Mouse (Mus musculus) cerebellum, adult 9-11 months (tissue): ENCODE measurements at regions not wholly inside any gene's neighbourhood (a gene's known extent, or its start where the extent isn't known, plus 50 kb on each side); places are given as distances from the start of the nearest gene placed in this dataset.

Experiments used
- DNase-seq: peaks from one replicate; pipeline ENCODE4 v3.0.0; 2022

DNA sequence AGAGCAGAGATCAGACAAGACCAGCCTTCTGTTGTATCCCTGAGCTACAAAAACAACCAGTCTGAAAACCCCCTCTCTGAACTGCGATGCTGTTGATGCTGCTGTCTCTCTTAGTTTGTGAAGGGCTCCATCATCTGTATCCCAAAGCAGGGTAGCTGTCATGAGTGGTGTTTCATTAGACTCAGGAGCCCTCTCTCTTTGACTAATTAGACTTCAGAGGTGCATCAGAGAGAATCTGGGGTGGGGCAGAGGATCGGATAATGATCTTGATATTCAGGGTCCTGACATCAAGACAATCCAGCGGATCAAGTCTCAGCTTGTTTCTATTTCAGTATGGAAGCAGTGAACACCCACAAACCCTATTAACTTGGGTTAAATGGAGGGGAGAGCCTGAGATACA is 70.6 kb upstream of the Slc24a4 start:
- no peak for DNase-seq

DNA sequence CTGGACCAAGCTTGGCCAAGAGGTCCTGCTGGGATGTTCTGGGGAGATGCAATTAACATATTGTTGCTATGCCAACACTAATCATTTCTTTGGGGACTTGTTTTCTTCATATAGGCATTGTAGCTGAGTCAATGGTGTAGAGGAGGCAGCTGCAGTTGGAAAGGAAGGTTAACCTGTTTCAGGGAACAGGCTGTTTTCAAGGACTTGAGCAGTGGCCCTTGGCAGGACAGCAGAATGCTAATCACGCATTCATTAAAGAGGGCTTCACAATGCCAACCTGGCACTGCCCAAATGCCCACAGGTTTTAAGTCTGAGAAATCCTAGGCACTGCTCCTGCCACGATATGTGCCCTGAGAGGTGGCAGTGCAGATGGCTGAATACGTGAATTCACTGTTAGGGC is 70.1 kb upstream of the Slc24a4 start:
- peak; percentile 42 for DNase-seq

DNA sequence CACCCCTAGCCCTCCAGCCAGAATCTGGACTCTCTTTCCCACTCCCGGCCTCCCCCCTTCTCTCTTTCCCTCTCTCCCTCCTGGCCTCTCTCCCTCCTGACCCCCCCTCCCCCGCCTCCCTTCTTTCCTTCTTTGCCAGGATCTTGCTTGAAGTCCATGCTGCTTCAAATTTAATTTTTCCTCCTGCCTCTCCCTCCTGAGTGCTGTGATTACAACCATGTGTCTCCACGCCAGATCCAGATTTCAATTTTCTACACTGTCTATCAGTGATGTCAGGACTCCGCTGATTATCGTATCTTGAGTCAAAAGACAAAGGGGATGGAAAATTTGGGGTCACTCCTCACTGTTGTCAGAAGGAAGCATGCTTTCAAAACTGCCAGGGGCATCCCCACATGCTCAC is 67.4 kb upstream of the Slc24a4 start:
- no peak for DNase-seq

DNA sequence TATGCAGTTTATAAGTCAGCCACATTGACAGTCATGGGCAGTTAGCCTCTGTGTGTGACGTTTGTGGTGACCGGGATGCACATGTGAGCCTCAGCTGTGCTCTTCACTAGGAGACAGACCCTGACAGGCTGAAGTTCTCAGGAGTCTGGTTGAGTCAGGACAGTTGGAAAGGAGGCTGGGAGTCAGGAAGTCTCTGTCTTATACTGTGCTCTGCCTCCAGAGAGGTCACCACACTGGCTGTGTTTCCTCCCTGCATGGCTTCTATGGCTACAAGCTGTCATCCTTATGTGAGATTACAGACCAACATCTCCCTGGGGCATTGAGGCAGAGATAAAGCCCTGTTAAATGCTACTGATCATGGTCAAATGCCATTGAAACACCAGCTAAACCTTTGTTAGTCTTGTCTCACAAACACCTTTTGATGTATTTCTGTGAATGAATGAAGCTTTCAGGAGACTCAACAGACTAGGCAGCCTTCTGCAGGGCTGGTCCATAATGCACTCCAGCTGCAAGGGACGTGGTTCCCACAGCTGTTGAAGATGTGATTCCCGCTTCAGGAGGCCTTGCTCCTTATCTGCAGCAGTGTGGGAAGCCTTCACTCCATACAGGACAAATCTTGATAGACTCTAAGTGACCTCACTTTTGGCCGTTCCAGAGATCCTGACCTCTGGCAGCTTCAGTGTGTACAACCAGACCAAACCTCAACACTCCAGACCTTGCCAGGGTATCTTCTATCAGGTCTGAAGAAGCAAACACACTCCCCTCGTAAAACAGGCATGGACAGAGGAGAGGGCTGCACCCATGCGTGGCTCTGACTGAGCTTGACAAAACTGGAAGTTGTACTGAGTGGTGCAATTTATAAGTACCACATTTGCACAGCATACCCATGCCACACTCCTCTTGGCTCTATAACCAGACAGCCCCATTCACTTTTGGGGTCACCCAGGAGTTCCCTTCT is 66.6 kb upstream of the Slc24a4 start:
- no peak for DNase-seq

DNA sequence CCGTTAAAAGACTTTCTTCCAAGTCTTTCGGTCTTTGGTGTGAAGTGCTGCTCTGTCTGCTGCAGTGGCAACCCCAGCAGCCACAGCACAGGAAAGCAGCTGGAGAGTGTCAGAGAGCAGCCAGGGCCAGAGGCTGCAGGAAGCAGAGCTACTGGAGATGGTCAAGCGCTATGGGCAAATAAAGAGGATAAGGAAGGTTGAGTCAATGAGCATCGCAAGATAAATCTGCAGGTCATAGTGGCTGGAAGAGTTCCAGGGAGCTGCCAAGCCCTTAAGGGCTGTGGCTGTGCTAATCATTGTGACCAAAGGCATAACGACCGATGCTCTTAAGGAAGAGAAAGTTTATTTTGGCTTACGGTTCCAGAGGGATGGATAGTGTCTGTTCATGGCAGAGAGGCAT is 65.9 kb upstream of the Slc24a4 start:
- DNase-seq, result no peak

DNA sequence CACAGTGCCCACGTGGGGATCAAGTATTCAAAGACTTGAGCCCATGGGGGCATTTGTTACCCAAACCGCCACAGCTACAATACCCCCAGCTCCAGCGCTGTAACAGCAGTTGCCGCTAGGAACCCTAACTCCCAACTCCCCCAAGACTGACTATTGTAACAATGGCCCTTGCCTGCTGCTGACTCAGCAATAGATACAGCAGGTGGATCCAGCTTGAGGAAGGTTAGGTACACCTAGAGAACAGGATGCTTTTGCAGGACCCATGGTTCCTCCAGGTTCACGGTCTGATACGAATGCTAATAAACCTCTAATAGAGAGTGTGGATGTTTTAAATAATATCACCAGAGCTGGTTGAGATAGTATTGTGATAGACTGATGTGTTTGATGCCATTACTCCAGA is 65.3 kb upstream of the Slc24a4 start:
- no peak for DNase-seq

DNA sequence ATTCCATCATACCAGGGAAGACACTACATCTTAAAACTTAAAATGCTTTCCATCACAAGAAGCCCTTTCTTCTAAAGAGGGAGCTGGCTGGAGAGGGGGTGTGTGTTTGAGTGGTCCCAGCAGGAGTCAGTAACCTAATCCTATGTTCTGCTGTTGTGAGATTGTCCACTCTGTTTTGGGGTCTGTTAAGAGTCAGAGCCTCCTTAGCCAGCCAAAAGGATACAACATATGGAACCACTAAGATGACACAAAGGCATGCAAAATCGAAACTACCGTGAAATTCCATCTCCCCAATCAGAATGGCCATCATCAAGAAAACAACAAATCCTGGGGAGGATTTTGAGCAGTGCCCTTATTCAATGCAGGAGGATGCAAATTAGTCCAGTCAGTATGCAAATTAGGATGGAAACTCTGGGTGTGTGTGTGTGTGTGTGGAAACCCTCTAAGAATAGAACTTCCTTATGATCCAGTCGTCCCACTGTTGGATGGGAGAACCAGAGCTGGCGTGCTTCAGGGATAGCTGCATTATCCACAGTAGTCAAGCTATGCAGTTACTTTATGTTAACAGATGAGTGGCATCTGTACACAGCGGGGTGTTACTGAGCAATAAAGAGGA is 63.7 kb upstream of the Slc24a4 start:
- no peak for DNase-seq

DNA sequence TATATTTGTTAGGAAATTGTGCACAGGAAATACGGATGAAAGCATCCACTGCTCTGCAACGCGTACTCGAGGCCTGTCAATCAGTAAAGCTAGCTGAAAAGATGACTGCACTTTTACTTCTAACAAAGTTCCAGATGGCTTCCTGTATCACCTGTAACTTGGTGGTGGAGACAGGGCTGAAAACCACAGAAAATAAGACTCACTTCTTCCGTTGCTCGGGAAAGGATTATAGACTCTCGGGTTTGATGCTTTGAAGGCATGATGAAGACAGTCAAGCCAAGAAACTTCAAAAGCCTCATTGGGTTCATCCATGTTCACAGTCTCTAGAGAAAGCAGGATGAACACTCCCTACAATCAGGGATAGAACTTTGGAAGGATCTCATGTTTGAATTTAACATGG is 60.8 kb upstream of the Slc24a4 start:
- no peak for DNase-seq

DNA sequence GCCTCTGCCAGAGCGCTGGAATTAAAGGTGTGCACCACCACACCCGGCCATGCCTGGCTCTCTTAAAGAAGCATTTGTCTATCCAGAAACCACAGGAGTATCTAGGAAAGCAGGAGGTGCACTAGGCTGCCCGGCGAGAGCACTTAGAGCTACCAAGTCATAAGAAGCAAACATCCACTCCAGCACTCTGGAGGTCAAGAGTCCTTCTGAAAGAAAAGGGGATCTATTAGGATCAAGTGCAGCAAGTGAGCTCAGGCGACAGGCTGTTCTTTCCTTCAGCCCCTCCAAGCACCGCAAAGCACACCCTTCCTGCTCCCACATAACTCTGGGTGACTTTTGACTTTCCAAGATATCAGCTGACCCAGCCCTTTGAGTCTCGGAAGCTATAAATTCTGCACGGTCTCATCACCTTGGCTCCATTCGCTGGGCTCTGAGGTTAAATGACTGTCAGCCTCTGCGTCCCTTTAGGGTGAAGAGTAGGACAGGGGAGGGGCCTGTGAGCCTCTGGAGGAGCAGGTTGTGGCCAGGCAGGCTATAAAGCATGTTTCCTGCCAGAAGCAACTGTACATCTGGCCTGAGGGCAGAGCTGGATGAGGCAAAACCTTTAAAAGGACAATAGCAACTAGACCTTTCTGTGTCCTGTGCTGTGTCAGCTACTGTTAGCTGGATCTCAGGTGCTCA is 58.9 kb upstream of the Slc24a4 start:
- DNase-seq, result no peak

DNA sequence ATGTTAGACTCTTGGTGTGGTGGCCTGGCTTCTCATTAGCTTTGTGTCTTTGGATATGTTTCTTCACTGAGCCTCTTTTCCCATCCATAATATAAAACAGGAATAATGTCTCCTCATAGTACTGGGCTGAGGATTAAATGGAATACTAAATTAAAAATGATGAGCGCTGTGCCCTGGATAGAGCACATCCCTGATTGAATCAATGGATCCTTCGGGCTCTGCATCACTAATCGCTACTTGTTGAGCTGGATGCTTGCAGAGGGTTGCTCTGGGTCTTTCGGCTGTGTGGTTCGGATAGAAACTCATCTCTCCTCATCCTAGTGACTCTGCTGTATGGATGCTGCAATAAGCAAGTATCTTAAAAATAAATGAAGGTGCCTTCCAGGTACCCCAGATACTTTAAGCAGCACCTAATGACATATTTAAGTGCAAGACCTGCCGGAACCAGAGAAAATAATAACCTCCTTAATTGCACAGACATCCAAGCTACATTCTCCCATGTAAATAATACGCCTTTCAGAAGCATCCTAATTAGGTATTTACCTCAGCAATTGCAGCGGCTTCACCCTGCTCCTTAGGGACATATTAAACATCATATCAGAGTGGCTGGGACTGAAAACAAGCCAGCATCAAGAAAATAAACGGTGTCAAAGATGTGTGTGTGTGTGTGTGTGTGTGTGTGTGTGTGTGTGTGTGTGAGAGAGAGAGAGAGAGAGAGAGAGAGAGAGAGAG is 56.5 kb upstream of the Slc24a4 start:
- no peak for DNase-seq

DNA sequence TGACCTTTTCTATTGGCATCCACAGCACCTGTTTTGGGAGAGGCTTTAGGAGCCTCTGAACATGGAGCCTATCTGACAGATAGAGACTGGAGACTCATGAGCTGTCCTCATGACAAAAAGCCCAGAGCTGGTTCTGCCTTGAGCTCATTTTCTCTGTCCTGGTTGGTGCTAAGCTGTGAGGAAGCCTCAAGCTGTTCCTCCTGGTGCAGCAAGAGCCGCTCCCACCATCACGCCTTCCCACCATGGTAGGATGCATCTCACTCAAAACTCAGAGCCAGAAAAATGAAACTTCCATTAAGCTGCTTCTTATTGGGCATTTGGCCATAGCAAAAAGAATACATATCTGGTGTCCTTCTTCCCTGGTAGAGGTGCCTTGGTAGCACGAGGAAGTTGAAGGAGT is 55.0 kb upstream of the Slc24a4 start:
- no peak for DNase-seq

DNA sequence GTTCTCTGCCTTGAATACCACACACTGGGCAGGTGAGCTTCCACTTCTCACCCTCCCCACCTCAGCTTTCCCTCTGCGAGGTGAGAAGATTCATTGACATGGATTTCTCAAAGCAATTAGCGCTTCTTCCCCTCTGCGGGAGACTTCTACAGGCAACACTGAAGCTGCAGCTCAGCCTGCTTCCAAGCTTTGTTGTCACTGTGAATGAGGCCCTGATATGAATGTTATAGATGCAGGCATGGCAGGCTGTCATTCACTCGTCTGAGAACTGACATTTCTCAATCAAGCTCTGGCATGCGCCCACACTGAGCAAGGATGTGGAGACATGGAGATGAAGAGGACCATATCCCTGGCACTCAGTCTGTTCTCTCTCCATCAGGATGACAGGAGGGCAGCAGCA is 52.2 kb upstream of the Slc24a4 start:
- no peak for DNase-seq
